Mouse (Mus musculus) retina, embryonic 14.5 days (tissue): ENCODE data around the gene Pin4.
"Not testable (repeated sequence)": the region's sequence is repeated elsewhere in the genome, so short reads cannot be mapped to it uniquely, and the experiment has no call there.

ENCODE experiments used
- DNase-seq: peaks from one replicate; pipeline ENCODE4 v3.0.0-alpha.2; 2015; ENCODE audit warnings: low spot score

Gene Pin4

DNA sequence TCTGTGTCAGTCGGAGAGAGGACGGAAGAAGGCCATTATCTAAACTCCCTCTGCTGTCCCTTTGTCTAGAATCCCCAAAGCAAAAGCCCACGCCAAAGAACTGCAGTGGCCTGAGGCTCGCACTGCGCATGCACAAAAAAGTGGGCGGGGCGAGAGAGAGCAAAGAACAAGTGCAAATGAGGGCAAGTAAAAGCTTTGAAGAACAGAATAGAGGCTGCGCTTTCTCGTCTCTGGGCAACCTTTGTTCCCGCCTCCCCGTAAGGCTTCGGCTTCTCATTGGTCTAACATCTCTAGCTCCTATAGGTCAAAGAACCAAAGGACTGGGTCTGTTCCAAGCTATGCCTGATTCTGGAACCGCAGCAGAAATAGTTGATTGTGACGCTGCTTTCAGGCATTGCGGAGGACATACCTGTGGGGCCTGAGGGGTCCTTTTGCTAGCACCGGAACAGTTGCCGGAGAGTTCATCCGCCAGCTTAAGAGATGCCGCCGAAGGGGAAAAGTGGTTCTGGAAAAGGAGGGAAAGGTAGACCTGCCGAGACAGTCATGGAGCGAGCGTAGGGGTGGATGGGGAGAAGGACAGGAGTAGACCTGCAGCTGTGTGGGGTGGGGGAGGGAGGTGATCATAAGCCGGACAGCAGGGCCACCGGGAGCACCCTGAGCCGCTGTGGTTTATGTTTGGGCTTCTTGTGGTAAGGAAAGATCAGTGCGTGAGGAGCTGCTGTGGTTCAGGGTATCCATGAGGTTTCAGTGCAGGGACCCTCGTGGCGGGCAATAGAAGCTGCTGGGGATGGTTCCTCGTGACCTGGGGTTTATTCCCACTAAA is at the start of gene Pin4:
Gene Pin4, plus strand, starts transcription at position 406 of the 823 bp plus-strand sequence.
- DNase-seq: peak; percentile 95

- peak; percentile 82 for DNase-seq
Observed at GRCm38 (mm10) chrX:102070591-102071471, 48.4 kb upstream of the Pin4 start, which contains the start of gene Rtl5. Gene Rtl5 (minus strand): TSS chrX:102071304.

GRCm38 (mm10) chrX:102071517-102071916 is 47.7 kb upstream of the Pin4 start:
- no peak for DNase-seq

DNA sequence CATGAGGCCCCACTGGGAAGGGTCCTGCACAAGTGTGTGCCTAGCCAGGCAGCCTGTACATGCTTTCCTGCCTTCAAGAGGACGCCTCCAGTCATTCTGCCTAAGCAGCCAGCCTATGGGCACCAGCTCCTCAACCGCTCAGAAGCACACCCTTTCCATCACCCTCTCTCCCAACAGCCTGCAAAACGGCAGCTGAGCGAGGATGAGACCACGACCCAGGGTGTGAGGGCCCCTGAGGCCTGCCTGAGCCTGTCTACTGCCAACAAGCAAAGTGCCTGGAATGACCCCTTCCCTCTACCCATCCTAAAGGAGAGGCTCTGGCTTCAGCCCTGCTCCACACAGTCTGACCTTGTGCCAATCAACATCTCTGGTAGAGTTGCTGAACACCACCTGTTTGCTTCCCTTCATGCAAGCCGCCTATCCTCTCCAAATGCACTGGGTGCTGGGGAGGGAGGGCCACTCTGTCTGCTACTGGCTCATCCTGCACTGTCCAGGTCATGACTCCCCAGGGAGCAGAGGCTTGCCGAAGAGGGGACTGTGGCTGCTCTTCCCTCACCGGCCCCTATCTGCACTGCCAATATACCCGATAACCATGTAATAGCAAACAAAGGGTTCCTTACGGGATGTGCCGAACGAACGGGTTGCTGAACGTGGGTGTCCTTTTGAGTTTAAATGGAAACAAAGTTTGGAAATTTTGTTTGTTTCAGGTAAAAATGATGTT is 45.5 kb upstream of the Pin4 start:
- DNase-seq: no peak

DNA sequence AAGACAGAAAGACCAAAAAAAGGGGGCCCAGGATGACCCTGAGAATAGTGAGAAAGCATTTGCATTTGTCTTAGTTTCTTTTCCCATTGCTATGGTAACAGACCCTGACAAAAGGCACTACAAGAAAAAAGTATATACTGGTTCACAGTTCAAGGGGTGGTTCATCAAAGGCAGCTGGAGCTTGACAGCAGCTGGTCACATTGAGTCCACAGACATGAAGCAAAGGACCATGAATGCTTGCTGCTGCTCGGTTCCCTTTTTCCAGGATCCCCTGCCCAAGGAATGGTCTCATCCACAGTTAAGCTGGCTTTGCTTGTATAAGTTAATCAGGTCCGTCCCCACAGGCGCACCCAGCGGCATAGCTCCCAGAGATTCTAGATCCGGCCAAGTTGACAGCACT is 44.8 kb upstream of the Pin4 start:
- no peak for DNase-seq

- DNase-seq: no peak
Observed at GRCm38 (mm10) chrX:102075158-102075557, 44.1 kb upstream of the Pin4 start.

DNA sequence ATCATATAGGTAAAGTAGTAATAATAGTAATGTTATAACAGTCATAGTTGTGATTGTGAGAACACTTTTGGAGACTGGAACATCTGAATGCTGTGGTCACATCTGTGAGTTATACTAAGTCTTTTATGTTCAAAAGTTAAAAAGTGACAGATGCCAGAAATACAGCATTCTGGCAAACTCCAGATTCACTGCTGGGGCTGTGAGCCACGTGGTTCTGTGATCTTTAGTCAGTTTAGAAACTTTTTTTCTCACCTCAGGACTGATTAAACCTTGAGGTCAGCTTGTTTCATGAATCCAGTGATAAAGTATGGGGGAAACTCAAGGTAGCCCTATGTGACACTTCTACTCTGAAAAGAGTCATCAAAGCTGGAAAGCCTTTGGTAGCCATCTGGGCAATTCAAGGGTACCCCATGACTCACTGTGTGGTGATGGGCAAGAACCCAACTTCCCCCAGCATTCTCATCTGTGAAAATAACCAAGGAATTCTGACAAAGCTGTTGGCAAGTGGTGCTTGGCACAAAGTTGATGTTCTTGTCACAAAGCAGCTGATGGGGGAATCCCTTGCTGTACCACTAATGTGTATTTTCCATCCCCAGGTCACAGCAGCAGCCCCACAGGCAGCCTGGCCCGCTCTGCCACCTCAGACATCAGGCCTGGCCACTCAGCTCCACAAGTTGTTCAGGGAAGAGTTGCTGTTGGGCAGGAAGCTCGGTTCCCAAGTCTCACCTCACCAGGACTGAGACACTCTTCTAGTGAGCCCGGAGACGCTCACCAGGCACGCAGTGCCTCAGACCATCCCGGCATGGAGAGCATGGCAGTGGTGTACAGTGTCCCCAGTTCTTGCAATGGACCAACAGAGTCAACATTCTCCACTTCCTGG is 42.1 kb upstream of the Pin4 start:
- no peak for DNase-seq

DNA sequence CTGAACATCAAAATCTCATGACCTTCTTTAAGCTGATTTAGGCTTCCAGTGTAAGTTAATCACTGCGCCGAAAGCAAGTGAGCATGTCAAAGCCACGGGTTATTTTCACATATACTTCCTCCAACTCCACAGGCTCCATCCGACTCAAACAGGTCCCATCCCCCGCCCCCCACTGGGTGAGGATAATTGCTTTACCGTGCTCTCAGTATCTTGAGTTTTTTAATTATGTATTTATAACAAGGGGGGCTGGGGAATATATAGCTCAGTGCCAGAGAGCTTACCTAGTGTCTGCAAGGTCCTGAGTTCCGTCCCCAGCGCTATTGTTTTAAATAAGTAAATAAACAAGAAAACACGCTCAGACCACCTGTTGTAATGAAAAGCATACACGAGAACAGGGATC is 38.2 kb upstream of the Pin4 start:
- peak; percentile 3 for DNase-seq

DNA sequence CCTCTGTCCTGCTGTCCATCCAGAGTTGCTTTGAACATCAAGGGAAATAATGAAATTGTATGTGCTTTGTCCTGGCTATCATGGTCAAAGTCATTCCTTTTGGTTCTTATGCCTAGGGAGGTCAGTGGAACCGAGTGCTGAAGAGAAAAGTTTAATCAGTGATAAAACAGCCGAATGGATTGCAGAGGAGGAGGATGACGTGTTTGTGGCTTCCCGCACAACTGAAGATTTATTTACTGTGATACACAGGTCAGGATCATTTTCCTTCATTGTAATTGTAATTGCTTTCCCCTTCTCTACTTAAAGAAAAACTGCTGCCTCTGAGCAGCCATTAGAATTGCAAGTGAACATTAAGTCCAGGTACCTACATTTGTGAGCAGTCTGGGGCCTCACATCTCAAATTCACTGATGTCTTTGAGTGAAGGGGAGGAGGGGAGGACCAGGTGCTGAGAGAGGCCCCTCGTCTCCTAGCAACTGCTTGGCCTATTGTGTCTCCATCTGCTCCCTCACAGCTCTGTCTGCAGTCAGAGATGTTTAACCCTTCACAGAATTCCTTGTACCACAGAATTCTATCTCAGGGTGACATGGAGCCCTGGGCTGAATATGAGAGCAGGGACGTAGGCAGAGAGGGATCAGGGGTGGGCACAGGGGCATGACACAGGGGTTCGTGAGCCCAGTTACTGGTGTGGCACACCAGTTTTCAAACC is 37.5 kb upstream of the Pin4 start:
- DNase-seq: peak; percentile 75

DNA sequence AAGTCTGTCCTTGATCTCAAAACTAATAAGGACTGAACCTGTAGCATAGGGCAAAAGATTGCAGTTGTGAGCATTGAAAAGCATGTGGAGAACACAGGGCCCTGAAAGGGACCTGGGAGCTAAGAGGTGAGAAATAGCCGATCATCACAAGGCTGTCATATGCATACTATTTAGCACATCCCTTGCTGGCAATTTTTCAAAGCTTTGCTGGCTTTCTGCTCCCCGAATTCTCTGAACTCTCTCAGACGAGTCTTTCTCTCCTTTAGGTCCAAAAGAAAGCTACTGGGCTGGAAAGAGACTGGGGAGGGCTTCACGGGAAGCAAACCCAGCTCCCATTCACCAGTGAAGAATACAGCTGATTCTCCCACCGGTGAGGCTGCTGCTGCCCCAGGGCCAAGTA is 36.9 kb upstream of the Pin4 start:
- no peak for DNase-seq

- no peak for DNase-seq
Observed at GRCm38 (mm10) chrX:102085798-102086443, 33.3 kb upstream of the Pin4 start.

- DNase-seq: no peak
Observed at GRCm38 (mm10) chrX:102090605-102091004, 28.6 kb upstream of the Pin4 start.

DNA sequence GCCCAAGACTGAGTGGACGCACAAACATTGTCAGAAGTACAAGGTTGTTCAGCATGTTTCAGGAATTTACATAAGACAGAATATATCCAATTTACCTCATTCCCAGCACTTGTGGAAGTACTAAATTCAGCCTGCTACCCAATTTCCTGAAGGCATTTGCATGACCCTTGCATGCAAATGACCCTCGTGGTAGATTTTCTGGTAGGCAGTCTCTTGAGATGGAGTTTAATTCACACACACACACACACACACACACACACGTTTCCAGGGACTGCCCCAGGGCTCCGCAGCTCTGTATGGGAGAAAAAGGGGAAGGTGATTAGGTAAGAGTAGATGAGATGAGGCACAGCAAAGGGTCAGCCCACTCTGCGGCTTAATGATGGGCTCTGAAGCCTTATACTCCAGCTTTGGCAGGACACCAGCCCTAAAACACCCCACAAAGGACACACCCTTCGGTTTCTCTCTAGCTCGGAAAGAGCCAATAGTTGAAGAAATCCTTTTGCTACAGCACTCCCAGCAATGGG is 24.8 kb upstream of the Pin4 start:
- no peak for DNase-seq

DNA sequence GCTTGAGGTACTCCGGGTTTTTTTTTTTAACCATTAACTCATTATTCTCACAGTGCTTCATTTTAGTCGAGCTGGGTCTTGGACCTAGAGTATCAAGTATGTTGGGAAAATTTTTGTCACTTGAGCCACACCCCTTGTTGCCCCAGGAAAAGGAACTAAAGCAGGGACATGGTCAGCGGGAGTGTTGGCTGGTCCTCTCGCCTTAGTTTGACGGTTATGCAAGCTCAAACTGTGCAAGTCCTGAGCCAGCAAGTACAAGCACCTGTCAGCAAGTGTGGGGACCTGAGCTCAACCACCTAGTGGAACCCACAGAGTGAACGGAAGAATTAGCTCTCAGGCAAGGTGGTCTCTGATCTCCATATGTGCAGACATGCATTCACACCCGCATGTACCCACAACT is 17.4 kb upstream of the Pin4 start:
- no peak for DNase-seq

DNA sequence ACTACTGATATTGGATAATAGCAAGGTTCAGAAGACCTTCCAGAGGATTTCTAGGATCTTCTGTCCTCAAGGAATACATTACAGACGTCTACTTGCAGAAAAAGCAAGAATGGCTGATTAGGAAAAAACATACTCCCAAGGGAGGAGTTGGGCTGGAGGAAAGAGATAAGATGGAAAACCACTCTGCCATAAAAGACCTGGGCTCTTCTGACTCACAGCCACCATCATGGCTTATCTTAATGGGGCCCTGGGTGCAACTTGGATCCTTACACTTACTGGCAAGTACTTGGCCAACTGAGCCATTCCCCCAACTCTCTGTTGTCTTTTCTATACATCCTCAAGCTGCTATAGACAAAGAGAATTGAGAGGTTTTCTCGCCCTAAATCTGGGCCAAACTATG is 15.4 kb upstream of the Pin4 start:
- not testable (repeated sequence) for DNase-seq

- not testable (repeated sequence) for DNase-seq
Observed at GRCm38 (mm10) chrX:102109349-102109748, 9.9 kb upstream of the Pin4 start.

DNA sequence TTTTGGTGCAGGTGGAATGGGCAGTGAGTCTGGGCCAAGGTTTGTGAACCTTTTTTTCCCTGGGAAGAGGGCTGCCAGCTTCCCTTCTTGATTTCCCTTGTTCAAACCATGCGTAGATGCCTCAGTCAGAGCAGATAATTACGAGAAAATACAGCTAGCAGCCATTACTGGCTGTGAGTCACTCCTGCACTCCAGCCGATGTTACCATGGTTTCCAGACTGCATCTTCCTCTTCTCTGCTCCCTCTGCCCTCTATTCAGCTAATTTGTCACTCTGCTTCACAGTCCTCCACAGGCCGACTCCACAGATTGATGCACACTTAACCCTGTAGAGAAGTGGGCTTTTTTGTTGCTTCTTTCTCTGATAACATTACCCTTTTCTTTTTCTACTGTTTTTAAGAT is 3.6 kb upstream of the Pin4 start:
- no peak for DNase-seq

GRCm38 (mm10) chrX:102121321-102121720 is 2.1 kb downstream of the Pin4 start:
- DNase-seq: no peak

GRCm38 (mm10) chrX:102141157-102141556 is 21.9 kb downstream of the Pin4 start:
- DNase-seq: no peak
